Mouse (Mus musculus) heart, postnatal 4 days (tissue): ENCODE measurements at regions not wholly inside any gene's neighbourhood (a gene's known extent, or its start where the extent isn't known, plus 50 kb on each side); places are given as distances from the start of the nearest gene placed in this dataset.

ENCODE experiments used
- DNase-seq: peaks from one replicate; pipeline ENCODE4 v3.0.0; 2021
- microRNA-seq, 2 experiments: library from miRNA; unstranded; fragments of <30 nt; microRNA quantifications; one replicate each; pipeline ENCODE4 v1.2.0; 2021 to 2022

DNA sequence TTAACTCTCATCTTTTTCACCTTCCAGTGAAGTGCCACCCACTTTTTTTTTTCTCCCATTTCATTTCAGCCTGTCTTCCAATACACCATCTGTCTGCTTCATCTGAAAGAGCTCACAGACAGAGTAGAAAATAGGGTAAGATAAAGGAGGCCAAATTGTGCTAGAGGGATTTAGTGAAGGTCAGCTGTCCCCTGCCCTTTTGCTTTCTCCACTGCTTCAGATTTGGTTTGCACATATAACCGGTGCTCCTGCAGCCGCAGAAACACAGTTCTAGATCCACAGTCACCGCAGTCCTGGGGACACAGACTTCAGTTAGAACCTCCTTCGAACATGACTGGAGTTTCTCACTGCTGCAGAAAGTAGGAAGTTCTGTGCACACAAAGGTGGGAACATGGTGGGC is 126.4 kb upstream of the Cnr1 start:
- DNase-seq = no peak

DNA sequence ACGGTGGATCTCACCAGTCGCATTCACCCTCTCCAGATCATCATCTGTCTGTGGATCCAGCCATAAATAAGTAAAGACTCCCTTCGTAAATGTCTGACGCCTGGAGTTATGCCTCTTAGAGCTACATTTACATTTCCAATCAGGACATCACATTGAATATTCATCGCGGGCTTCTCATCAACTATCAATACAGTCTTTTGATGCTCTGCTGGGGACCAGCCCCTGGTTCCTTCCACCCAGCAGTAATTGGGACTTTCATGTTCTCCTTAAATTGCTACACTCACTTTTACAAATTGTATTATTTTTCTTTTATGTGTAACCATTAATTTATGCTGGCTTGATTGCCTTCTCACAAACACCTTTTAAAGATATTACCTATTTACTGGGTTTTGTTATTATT is 125.7 kb upstream of the Cnr1 start:
- no peak for DNase-seq

DNA sequence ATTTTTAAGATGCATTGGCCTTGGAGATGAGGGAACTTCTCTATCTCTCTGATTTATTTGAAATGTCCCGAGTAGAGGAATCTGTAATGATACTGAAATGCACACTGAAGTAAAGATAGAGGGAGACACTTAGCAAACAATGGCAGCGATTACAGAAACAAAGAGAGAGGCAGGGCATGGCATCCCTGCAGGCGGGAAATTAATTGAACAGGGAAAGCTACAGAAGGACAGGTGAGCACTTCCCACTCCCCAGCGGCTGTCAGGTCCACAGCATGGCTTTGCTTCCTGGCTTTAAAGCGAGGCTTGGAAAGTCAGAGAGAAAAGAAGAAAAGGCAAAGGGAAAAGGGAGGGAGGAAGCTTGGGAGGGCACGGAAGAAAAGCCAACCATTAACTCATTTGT is 125.3 kb upstream of the Cnr1 start:
- no peak for DNase-seq

DNA sequence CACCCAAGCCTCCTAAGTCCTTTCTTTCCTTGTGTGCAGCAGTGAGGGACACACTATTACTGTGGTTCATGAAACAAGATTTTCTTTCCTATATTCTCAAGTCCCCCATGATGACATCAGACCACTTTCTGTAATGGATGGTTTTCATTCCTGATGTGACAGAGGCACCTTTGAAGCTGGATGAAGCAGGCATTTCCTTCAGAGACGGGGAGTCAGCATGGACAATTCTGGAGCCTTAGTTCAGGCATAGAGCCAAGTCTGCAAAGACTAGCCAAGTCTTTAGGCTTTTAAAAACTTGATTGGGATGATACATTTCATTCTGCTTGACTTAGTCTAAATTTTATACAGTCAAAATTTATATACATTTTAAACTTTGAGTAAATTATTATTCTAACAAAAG is 124.6 kb upstream of the Cnr1 start:
- DNase-seq = no peak

DNA sequence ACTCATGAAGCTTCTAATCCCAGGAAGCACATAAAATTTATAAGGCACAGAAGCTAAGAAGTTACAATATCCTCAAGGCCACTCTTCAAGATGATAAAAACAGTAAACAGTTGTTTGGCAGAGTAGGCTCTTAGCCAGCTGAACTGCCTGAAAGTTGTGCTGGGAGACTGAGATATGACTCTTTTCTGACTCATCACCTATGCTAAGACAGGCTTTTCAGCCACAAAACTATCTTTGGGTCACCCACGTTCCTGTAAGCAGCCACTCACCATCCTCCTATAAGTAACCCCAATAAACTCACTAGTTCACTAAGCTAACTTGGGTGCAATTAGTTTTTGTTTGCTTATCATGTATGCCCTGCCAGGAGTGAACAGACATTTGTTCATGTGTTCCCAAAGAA is 112.1 kb upstream of the Cnr1 start:
- DNase-seq = no peak

DNA sequence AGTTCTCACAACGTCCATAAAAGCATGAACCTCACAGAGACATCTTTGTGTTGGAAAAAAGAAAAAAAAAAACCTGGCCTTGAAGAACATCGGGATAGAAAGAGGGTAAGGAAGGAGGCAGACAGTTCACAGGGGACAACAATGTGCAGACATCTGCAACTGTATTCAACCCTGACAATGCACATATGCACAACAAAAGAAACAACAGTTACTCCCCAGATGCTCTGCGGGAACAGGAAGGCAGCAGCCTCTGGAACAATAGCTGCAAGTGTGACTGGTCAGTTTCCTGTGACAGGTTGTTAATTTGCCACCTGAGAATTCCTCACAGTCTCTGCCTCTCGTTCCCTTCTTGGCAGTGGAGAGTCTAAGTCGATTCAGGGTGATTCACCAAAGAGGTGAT is 100.5 kb upstream of the Cnr1 start:
- DNase-seq = no peak

DNA sequence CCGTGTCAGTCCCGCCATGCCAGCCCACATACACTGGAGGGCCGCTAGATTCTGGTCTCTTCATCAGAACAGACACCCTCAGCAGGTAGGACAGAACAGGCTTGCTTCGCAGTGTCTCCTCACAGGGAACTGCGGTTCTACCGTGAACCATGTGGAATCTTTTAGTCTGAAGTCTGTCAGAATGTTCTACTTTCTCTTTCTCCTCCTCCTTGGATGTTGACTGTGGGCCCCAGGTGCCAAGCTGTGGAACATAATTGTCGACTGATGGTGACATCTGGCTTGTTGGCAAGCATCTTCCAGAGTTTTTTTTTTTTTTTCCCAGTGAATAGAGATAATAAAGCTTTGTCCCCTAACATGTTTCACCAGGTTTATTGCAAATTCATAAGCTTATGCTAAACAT is 91.3 kb upstream of the Cnr1 start:
- DNase-seq = no peak

DNA sequence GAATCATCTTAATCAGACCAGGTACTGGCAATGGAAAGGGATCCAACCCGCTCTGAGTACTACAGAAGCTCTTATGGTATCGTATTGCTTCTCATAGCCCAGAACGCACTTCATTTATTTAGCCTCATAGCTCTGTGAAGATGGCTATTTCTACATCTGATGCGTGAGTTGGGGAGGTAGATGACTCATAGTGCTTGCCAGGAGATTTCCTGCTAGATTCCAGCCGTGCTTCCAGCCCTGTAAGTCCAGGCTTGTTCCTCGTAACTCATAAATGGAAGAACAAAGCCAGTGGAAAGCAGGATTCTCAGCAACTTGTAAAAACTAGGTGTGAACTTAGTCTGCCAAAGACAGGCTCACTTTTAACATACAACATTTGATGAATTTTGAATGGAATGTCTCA is 86.0 kb upstream of the Cnr1 start:
- no peak for DNase-seq

DNA sequence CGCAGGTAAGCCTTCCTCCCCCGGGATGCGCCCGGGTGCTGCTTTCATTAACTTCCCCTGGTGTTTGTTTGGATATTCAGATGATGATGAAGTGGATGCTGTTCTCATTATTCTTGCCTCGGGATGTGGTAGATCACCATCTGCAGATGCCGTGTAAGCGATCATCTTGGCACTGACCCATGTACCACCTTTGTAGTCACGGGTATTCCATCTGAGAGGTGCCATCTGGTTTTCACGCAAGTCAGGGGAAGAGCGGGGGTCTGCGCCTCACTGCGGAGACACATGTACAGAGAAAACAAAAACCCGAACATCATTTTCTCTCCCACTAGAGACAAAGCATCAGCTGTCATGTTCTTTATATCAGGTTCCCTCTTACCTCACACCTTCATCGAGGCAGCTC is 84.3 kb upstream of the Cnr1 start:
- DNase-seq = no peak

DNA sequence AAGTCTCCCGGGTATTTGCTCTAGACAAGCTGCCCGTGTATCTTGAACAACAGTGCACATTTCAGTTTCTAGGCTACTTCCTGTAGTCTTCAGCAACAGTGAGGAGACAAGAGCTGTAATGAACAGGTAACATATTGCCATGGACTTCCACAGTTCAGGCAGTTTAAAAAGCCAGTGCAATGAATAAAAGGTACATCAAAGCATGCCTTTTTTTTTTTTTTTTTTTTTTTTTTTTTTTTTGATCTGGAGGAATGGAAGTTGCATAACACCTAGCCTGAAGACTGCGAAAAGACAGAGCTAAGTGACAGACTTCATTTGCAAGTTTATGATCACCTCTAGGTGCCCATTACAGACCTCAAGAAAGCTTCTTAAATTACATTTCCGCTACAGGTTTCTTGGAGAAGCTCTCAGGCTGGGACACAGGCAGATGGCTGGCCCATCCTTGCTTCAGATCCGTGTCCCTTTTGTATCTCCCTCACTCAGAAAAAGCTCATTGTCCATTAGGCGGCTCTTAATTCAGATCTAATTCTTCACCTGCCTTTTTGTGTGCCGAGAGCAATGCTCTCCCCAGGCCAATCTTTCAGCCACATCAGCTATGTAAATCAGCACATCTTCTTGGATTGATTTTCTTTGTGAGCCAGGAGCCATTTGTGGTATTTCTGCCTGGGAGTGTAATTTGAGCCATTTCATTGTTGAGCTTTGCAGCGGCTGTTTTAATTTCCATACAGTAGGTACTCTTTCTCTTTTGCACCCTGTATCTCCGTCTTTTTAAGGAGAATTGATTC is 78.6 kb upstream of the Cnr1 start:
- no peak for DNase-seq

DNA sequence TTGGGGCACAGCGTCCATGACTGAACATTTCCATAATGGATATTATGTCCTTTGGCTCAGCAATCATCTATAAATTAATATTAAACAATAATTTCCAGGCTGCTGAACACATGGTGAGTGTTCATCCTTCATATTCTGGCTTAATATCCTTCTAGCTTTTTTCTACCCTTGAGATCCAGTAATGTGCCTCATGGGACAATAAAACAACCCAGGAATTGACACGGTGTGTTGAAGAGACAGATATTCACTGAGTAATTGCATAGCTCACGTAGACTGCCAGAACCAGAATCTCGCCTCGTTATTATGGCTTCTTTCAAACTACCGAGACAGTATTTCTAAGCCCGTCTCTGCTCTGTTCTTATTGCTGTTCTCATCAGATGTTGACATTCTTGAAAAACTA is 74.1 kb upstream of the Cnr1 start:
- no peak for DNase-seq

DNA sequence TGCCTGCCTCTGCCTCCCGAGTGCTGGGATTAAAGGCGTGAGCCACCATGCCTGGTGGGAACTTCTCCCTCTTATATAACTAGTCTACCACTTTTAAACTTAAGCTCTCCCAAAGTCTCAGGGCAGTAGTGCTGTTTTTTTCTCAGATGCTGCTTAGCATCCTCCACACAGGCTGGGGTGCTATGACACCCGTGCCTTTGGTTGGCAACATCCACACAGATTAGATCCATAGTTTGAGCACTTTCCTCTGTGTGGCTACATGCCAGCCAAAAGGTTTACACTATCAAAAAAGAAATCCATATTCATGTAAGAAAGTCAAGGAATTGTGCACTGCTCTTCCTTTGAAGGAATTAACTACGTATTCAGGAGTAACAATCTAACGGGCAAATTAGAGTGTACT is 72.1 kb upstream of the Cnr1 start:
- no peak for DNase-seq

DNA sequence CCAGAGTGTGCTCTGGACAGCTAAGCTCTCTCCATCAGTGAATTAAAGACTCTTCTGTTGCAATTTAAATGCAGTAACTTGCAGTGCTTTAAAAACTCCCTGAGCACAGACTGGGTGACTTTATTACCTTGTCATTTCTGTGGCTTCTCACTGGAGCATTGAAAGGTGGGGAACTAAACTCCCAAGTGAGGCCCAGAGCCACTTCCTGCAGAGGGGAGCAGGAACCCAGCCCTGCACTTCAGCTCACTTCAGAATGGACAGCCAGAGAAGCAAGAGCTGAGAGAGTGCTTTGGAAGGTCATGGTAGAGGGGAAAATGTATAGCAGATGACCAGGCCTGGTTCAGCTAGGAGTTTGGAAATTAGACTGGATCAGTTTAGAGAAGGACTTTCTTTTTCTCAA is 69.3 kb upstream of the Cnr1 start:
- DNase-seq = no peak

DNA sequence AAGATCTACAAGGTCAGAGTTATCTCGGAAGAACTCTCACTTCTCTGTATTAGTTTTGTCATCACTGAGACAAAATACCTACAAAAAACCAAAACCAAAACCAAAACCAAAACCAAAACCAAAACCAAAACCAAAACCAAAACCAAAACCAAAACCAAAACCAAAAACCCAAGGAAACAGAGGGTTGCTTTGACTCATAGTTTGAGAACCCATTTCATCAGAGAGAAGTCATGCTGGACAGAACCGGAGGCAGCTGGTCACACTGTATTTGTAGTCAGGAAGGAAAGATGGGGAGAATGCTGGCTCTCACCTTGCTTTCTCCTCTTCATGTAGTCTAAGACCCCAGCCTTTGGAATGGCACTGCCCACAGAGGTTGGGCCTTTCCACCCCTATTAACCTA is 57.3 kb upstream of the Cnr1 start:
- no peak for DNase-seq

DNA sequence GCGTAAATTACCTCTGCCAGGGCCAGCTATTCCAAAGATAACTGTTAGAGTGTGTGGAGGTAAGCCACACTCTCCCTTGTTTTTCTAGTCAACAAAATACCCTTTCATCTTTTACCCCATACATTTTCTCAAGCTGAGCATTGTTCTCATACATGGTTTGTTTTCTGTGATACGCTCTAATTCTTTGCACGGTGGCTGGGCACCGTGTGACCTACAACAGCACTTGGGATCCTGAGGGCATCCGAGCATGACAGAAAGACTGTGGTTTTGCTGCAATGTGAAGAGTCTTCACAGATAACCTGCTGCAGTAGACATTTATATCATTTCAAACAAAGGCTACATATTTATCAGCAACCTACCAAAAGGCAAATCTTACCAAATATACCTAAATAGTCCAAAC is 55.1 kb upstream of the Cnr1 start:
- no peak for DNase-seq

Small RNA genes in the stretch of these regions (microRNA-seq; reads per million reads assigned to microRNA genes)
- 0 reads per million in 2 experiments for gene Gm23304
